Mouse (Mus musculus) embryonic facial prominence, embryonic 10.5 days (tissue): ENCODE data around the gene Supt3. TPM values are rescaled to one million over a fixed set of nuclear protein-coding genes. Genes with fewer than 3 reads are reported as not detected.

Source experiments
- DNase-seq: peaks from one replicate; pipeline ENCODE4 v3.0.0-alpha.2; 2017; ENCODE audit warnings: low spot score
- H3K27ac ChIP-seq: fragments of 300-500 bp; sonication (generic); replicated peaks from 2 replicates; pipeline ENCODE4 v1.5.1; 2016; ENCODE audit warnings: mild to moderate bottlenecking
- H3K27me3 ChIP-seq: fragments of 300-500 bp; sonication (generic); replicated peaks from 2 replicates; pipeline ENCODE4 v1.6.1; 2016; ENCODE audit warnings: low read depth, mild to moderate bottlenecking; ENCODE audit not compliant: poor library complexity, severe bottlenecking
- H3K36me3 ChIP-seq: fragments of 300-500 bp; sonication (generic); replicated peaks from 2 replicates; pipeline ENCODE4 v1.6.1; 2016; ENCODE audit warnings: mild to moderate bottlenecking, moderate library complexity
- H3K4me1 ChIP-seq: fragments of 300-500 bp; sonication (generic); 2 replicates; pipeline ENCODE4 v1.6.1; 2016
- H3K4me3 ChIP-seq: fragments of 300-500 bp; sonication (generic); 2 replicates; pipeline ENCODE4 v1.5.1; 2016; ENCODE audit warnings: mild to moderate bottlenecking, moderate library complexity
- H3K9me3 ChIP-seq: fragments of 300-500 bp; sonication (generic); 2 replicates; pipeline ENCODE4 v1.6.1; 2016; ENCODE audit warnings: mild to moderate bottlenecking
- WGBS: fragments of 180-500 bp; shearing (Covaris S2); methylation state at CpG from one replicate; pipeline ENCODE4 v1.1.7; 2016; 5-methylcytosine and 5-hydroxymethylcytosine counted together
- polyA plus RNA-seq: library from polyadenylated mRNA; unstranded; fragments of >200 nt; fragmentation: Nextera tagmentation; extraction: Ambion mirVana; gene quantifications from 2 replicates; pipeline ENCODE4 v1.2.1, GENCODE M21; 2016

Supt3 gene
- polyA plus RNA-seq, 1 experiment from 2014 or later: 27.5 TPM

DNA sequence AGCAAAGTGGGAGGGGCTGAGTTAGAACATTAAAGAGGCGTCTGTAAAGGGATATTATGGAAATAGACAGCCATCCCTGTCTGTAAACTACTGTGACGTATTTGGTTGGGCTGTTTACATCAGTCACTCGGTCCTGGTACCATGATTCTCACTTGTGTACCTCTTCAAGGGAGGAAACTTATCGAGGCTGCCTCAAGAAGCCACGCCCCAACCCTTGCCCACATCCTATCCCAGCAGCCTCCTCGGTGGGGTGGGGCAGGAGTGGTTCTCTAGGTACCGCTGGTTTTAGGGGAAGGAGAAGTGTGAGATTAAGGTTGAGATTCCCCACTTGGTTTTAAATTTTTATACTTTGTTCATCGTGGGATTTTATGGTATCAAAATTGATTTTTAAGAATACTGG lies 31.6 kb upstream of the Supt3 start:
- Histone ChIP-seq H3K4me1 (no peaks in the 10 kb centered on the region), H3K9me3 (no peaks in the 10 kb centered on the region), H3K27ac (no peak overlapping the region), H3K4me3 (no peak overlapping the region), H3K27me3 (peaks cover 8% of the 10 kb centered on the region), H3K36me3 (no peaks in the 10 kb centered on the region)
- 88% methylated on average over 8 of the region's 8 CpGs for WGBS
- no peak for DNase-seq

GRCm38 (mm10) chr17:44766318-44766717 lies 10.6 kb upstream of the Supt3 start:
- no peak overlapping the region for H3K27ac ChIP-seq
- H3K36me3 ChIP-seq: no peaks in the 10 kb centered on the region
- no peaks in the 10 kb centered on the region for H3K27me3 ChIP-seq
- 88% methylated on average over 11 of the region's 11 CpGs for WGBS
- no peak for DNase-seq
- peaks cover 12% of the 10 kb centered on the region for H3K4me1 ChIP-seq
- no peaks in the 10 kb centered on the region for H3K9me3 ChIP-seq
- H3K4me3 ChIP-seq: no peak overlapping the region

- 67% methylated on average over 2 of the region's 2 CpGs for WGBS
- Histone ChIP-seq H3K36me3 (no peaks in the 10 kb centered on the region), H3K27ac (no peak overlapping the region), H3K27me3 (no peaks in the 10 kb centered on the region), H3K4me3 (no peak overlapping the region), H3K9me3 (no peaks in the 10 kb centered on the region), H3K4me1 (peaks cover 12% of the 10 kb centered on the region)
- DNase-seq: no peak
Observed at GRCm38 (mm10) chr17:44766975-44767374, 10.0 kb upstream of the Supt3 start.

DNA sequence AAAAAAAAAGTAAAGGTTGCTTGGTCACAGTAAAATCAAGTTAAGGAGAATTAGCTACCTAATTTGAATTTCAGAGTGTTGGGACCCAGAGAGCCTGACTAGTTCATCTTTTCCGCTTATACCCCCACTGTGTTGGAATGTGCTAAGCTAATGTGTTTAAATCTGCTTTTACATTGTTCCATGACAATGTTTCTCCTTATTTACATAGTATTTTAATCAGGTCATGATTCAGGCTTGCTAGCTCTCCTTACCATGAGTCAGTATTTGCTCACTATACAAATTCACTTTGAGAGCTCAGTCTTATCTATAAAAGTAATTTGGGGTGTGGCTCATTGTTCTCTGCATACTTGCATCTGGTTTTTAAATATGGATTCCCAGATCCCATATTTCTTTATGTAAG lies 9.6 kb upstream of the Supt3 start:
- Histone ChIP-seq H3K4me3 (no peak overlapping the region), H3K4me1 (peaks cover 12% of the 10 kb centered on the region), H3K27ac (no peak overlapping the region), H3K9me3 (no peaks in the 10 kb centered on the region), H3K36me3 (no peaks in the 10 kb centered on the region), H3K27me3 (no peaks in the 10 kb centered on the region)
- DNase-seq: no peak
- WGBS: 91% methylated on average over 1 of the region's 1 CpGs

- no peak overlapping the region for H3K27ac ChIP-seq
- peaks cover 12% of the 10 kb centered on the region for H3K4me1 ChIP-seq
- no peaks in the 10 kb centered on the region for H3K27me3 ChIP-seq
- WGBS: 20% methylated on average over 5 of the region's 5 CpGs
- no peak overlapping the region for H3K4me3 ChIP-seq
- peak; percentile 44 for DNase-seq
- H3K36me3 ChIP-seq: no peaks in the 10 kb centered on the region
- no peaks in the 10 kb centered on the region for H3K9me3 ChIP-seq
Observed at GRCm38 (mm10) chr17:44768522-44768921, 8.4 kb upstream of the Supt3 start.

GRCm38 (mm10) chr17:44770871-44771270 lies 6.1 kb upstream of the Supt3 start:
- no peaks in the 10 kb centered on the region for H3K27me3 ChIP-seq
- H3K4me3 ChIP-seq: no peak overlapping the region
- H3K27ac ChIP-seq: no peak overlapping the region
- no peaks in the 10 kb centered on the region for H3K9me3 ChIP-seq
- H3K4me1 ChIP-seq: peaks cover 12% of the 10 kb centered on the region
- DNase-seq: no peak
- H3K36me3 ChIP-seq: no peaks in the 10 kb centered on the region
- WGBS: 92% methylated on average over 2 of the region's 2 CpGs

GRCm38 (mm10) chr17:44772576-44772975 lies 4.4 kb upstream of the Supt3 start:
- no peak for DNase-seq
- H3K4me3 ChIP-seq: no peak overlapping the region
- H3K36me3 ChIP-seq: no peaks in the 10 kb centered on the region
- WGBS: 87% methylated on average over 2 of the region's 2 CpGs
- no peak overlapping the region for H3K27ac ChIP-seq
- H3K4me1 ChIP-seq: peaks cover 17% of the 10 kb centered on the region
- H3K9me3 ChIP-seq: no peaks in the 10 kb centered on the region
- no peaks in the 10 kb centered on the region for H3K27me3 ChIP-seq

DNA sequence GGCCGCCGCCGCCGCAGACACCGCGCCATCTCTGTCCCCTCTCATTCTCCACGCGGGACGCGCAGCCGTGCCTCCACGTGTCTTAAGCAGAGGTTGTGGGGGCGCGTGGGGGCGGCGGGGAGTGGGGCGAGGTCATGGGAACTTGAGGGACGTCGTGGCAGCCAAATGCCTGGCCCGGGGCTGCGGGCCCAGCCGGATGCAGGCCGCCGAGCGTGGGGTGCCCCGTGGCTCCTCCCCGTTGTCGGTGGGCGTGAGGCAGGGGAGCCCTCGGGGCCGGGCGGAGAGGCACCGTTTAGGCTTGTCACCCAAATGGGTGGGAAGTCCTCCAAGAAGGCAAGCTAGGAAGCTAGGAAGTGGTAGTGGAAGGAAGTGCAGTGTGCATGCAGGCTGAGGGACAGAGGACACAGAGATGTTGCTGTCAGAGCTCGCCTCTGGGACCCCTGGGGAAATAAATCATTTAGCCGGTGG lies 419 bp downstream of the Supt3 start:
- peak; percentile 79 for DNase-seq
- WGBS: under 1% methylated on average over 35 of the region's 35 CpGs
- peak overlapping the region; percentile 97 for H3K27ac ChIP-seq

GRCm38 (mm10) chr17:44778141-44778540 lies 1.2 kb downstream of the Supt3 start:
- Histone ChIP-seq H3K27ac (no peak overlapping the region), H3K36me3 (no peaks in the 10 kb centered on the region), H3K4me3 (peak overlapping the region; percentile 87), H3K9me3 (no peaks in the 10 kb centered on the region), H3K27me3 (no peaks in the 10 kb centered on the region), H3K4me1 (peaks cover 12% of the 10 kb centered on the region)
- WGBS: 74% methylated on average over 5 of the region's 5 CpGs
- DNase-seq: no peak

More for the DNA sequence above, 419 bp downstream of the Supt3 start:
- H3K4me1 ChIP-seq: peaks cover 12% of the 10 kb centered on the region
- H3K9me3 ChIP-seq: no peaks in the 10 kb centered on the region
- H3K27me3 ChIP-seq: no peaks in the 10 kb centered on the region
- H3K36me3 ChIP-seq: no peaks in the 10 kb centered on the region
- peak overlapping the region; percentile 87 for H3K4me3 ChIP-seq

GRCm38 (mm10) chr17:44780353-44780752 lies 3.4 kb downstream of the Supt3 start:
- peaks cover 16% of the 10 kb centered on the region for H3K4me1 ChIP-seq
- no peaks in the 10 kb centered on the region for H3K27me3 ChIP-seq
- no peak overlapping the region for H3K4me3 ChIP-seq
- H3K9me3 ChIP-seq: no peaks in the 10 kb centered on the region
- 65% methylated on average over 4 of the region's 4 CpGs for WGBS
- no peak for DNase-seq
- no peak overlapping the region for H3K27ac ChIP-seq
- no peaks in the 10 kb centered on the region for H3K36me3 ChIP-seq

DNA sequence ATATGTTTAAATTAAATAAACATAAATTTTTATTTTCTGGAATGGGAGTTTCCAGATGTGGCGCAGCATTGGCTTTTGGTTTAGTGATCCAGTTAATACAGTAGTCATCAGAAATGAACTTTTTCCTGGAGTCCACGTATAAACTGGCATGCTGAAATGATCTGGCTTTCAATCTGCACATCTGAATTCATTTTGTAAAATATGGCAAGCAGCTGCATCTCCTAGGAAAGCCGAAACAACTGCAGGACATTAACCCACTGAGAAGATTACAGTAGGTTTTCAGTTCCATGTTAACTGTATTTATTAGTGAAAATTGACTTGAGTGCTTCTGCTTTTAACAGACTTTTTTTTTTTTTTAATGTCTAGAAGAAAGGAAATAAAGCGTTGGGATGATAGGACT lies 5.4 kb downstream of the Supt3 start:
- H3K27me3 ChIP-seq: no peaks in the 10 kb centered on the region
- no peaks in the 10 kb centered on the region for H3K9me3 ChIP-seq
- WGBS: 82% methylated on average over 4 of the region's 4 CpGs
- no peak overlapping the region for H3K4me3 ChIP-seq
- no peak for DNase-seq
- H3K36me3 ChIP-seq: no peaks in the 10 kb centered on the region
- no peak overlapping the region for H3K27ac ChIP-seq
- peaks cover 11% of the 10 kb centered on the region for H3K4me1 ChIP-seq

- Histone ChIP-seq H3K27ac (no peak overlapping the region), H3K36me3 (no peaks in the 10 kb centered on the region), H3K9me3 (no peaks in the 10 kb centered on the region), H3K27me3 (no peaks in the 10 kb centered on the region), H3K4me3 (no peak overlapping the region), H3K4me1 (peaks cover 6% of the 10 kb centered on the region)
- DNase-seq: no peak
- 78% methylated on average over 2 of the region's 2 CpGs for WGBS
Observed at GRCm38 (mm10) chr17:44783143-44783542, 6.2 kb downstream of the Supt3 start.

GRCm38 (mm10) chr17:44788982-44789747 lies 12.2 kb downstream of the Supt3 start:
- DNase-seq: no peak
- Histone ChIP-seq H3K27me3 (no peaks in the 10 kb centered on the region), H3K9me3 (no peaks in the 10 kb centered on the region), H3K4me3 (no peak overlapping the region), H3K27ac (no peak overlapping the region), H3K4me1 (peaks cover 4% of the 10 kb centered on the region; the same call in 1 of the 2 replicates), H3K36me3 (peaks cover 13% of the 10 kb centered on the region)
- 73% methylated on average over 5 of the region's 5 CpGs for WGBS
